Mouse (Mus musculus) liver, postnatal 0 days (tissue): ENCODE measurements around the gene Gm48552. TPM values are rescaled to one million over a fixed set of nuclear protein-coding genes. Genes with fewer than 3 reads are reported as not detected.
A peak's percentile ranks its signal among the peaks of the same experiment; 100 is the strongest.

Source experiments
- ATAC-seq: fragments of 200-750 bp; cut with Nextera tagmentation; 2 replicates; pipeline ENCODE4 v1.8.0; 2017; ENCODE audit warnings: mild to moderate bottlenecking, moderate library complexity
- DNase-seq: peaks from one replicate; pipeline ENCODE4 v3.0.0-alpha.2; 2016
- H3K27ac ChIP-seq: fragments of 300-500 bp; sonication (generic); 2 replicates; pipeline ENCODE4 v1.5.1; 2014; ENCODE audit warnings: antibody characterized with exemption, moderate library complexity, mild to moderate bottlenecking, low read depth
- H3K27me3 ChIP-seq: fragments of 300-500 bp; sonication (generic); 2 replicates; pipeline ENCODE4 v1.6.1; 2014; ENCODE audit warnings: low read length, control low read depth, mixed read lengths; ENCODE audit not compliant: insufficient read depth
- H3K36me3 ChIP-seq: fragments of 300-500 bp; sonication (generic); replicated peaks from 2 replicates; pipeline ENCODE4 v1.6.1; 2014; ENCODE audit warnings: mild to moderate bottlenecking, control low read depth, low read length, moderate library complexity, mixed read lengths; ENCODE audit not compliant: insufficient read depth
- H3K4me1 ChIP-seq: fragments of 300-500 bp; sonication (generic); 2 replicates; pipeline ENCODE4 v1.6.1; 2014; ENCODE audit warnings: antibody characterized with exemption, mild to moderate bottlenecking, control low read depth; ENCODE audit not compliant: insufficient read depth
- H3K4me2 ChIP-seq: fragments of 300-500 bp; sonication (generic); 2 replicates; pipeline ENCODE4 v1.6.1; 2014; ENCODE audit warnings: low read depth, mild to moderate bottlenecking, low read length, moderate library complexity, mixed read lengths
- H3K4me3 ChIP-seq: fragments of 300-500 bp; sonication (generic); 2 replicates; pipeline ENCODE4 v1.5.1; 2014; ENCODE audit warnings: low read depth, low read length
- H3K9ac ChIP-seq: fragments of 300-500 bp; sonication (generic); replicated peaks from 2 replicates; pipeline ENCODE4 v1.6.1; 2014; ENCODE audit warnings: mild to moderate bottlenecking, moderate library complexity
- H3K9me3 ChIP-seq: fragments of 300-500 bp; sonication (generic); 2 replicates; pipeline ENCODE4 v1.6.1; 2016; ENCODE audit warnings: mild to moderate bottlenecking, control low read depth, low read length, mixed read lengths
- CTCF ChIP-seq: sonication (generic); IDR thresholded peaks from 2 replicates; pipeline ENCODE4 v1.5.1; 2016; ENCODE audit warnings: antibody characterized with exemption, low read depth
- EP300 ChIP-seq: IDR thresholded peaks from 2 replicates; pipeline ENCODE4 v1.6.1; 2016; ENCODE audit warnings: antibody characterized with exemption, low read depth, mild to moderate bottlenecking
- WGBS: fragments of 180-500 bp; shearing (Covaris S2); extraction: QIAGEN DNeasy Blood & Tissue Kit; methylation state at CpG from one replicate; pipeline ENCODE4 v1.1.7; 2014; ENCODE audit not compliant: insufficient replicate concordance; 5-methylcytosine and 5-hydroxymethylcytosine counted together
- polyA plus RNA-seq: library from polyadenylated mRNA; unstranded; fragments of >200 nt; fragmentation: Nextera tagmentation; extraction: Ambion mirVana; gene quantifications from 2 replicates; pipeline ENCODE4 v1.2.1, GENCODE M21; 2015

The Gm48552 gene
- polyA plus RNA-seq, 1 experiment from 2014 or later: not detected

DNA sequence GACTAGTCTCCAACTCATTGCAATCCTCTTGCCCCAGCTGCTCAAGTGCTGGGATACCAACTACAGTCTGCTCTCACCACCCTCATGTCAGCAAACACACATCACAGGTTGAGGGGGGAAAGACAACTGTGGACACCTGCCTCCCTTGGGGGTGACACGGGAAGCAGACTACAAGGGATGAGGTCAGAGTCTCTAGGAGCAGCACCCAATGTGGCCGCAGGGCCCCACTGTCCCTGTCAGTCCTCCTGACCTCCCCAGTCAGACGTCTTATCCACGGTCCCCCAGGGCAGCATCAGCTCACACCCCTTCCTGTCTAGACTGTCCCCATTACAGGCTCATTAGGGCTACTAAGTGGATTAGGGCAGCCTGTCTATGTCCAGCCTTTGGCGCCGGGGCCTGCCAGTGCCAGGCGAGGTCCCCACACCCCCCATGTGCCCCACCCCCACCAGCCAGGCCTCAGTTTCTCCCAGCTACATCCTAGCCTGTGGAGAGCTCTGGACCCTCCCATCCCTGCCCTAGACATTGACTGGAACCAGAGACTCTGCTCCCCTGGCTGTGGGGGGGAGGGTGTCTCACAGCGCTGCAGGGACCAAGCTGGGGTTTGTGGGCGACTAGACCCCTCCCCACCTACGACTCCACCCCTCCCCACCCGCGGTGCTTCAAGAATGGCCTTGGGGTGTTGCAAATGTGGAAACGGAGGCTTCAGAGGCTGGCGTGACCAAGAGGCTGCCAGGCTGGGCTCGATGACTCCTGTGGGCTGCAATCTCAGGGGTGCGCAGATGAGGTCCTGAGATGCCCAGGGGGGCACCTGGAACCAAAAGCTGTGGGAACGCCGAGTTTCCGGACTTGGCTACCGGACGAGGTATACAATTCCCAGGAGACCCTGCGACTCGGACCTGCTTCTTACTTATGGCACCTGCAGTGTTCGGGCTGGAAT is 18.0 kb downstream of the Gm48552 start:
- H3K4me2 ChIP-seq: peak overlapping the region; percentile 65
- DNase-seq (no peak), ATAC-seq (no peak)
- WGBS: 34% methylated on average over 24 of the region's 24 CpGs
- H3K4me3 ChIP-seq: peak overlapping the region; percentile 34
- TF ChIP-seq EP300: no peak
- TF ChIP-seq CTCF: no peak
- peak overlapping the region; percentile 2; the same call in 1 of the 2 replicates for H3K27ac ChIP-seq
- no peak overlapping the region; the same call in 1 of the 2 replicates for H3K9ac ChIP-seq
- peaks cover 4% of the 10 kb centered on the region; the same call in 1 of the 2 replicates for H3K27me3 ChIP-seq
- H3K4me1 ChIP-seq: peaks cover 52% of the 10 kb centered on the region
- H3K36me3 ChIP-seq: peaks cover 13% of the 10 kb centered on the region; the same call in 1 of the 2 replicates
- H3K9me3 ChIP-seq: no peaks in the 10 kb centered on the region

DNA sequence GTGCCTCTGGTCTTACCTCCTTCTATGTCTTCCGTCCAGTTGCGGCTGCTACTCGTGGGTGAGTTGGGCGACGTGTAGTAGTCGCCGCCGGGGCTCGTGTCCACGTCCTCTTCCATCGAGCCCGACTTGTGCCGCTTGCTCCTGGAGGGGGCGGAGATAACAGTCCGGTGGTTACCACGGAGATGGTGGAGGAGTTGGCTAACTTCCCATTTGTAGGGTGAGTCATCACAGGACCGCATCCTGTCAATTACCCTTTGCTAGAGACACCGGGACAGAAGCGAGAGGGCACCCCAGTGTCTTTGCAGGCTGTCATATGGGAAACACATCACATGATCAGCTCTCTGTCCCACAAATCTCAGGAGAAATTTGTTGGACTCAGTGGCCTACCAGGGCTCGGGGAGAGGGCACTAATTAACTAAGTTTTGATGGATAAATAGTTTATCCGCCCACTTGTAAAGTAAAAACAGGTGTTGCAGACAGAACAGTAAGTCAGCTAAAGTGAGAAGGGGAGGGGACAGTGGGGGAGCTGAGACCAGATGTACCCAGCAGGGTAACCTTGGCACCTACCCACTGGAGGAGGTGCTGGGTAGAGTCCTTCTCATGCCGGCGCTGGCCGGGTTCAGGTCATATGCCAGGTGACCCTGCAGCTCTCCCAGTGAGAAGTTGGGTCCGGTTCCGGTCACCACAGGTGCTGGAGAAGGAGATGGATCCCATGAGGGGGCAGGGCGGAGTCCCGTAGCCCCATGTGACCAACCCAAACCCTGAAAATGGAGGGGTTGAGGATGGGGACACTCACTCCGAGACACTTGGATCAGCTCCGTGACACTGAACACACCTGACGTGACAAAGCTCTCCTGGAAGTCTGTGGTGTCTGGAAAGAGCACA is 19.0 kb downstream of the Gm48552 start:
- Histone ChIP-seq H3K4me3 (peak overlapping the region; percentile 34), H3K27me3 (peaks cover 4% of the 10 kb centered on the region; the same call in 1 of the 2 replicates), H3K9ac (no peak overlapping the region; the same call in none of the 2 replicates), H3K4me2 (peak overlapping the region; percentile 65), H3K9me3 (no peaks in the 10 kb centered on the region), H3K36me3 (peaks cover 13% of the 10 kb centered on the region; the same call in 1 of the 2 replicates), H3K4me1 (peaks cover 56% of the 10 kb centered on the region), H3K27ac (peak overlapping the region; percentile 64)
- no peak for TF ChIP-seq EP300
- TF ChIP-seq CTCF: peak; percentile 18; the same call in 1 of the 2 replicates
- ATAC-seq (peak; percentile 51), DNase-seq (peak; percentile 83)
- WGBS: 20% methylated on average over 31 of the region's 31 CpGs

DNA sequence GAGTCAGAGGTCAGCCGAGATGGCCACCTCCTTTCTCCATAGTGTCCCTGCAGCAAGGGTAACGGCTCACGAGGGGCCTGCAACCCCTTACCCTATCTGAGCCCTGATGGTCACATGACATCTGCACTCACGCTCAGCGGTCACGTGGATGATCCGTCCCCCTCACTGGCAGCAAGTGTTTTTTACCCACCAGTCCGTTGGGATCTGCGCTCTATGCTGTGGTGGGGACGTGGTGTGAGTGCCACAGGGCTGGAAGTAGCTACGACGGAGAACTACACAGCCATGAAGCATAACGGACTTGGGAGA is 19.6 kb downstream of the Gm48552 start:
- peak; percentile 0; the same call in 1 of the 2 replicates for ATAC-seq
- peaks cover 62% of the 10 kb centered on the region for H3K4me1 ChIP-seq
- no peak overlapping the region for H3K4me3 ChIP-seq

DNA sequence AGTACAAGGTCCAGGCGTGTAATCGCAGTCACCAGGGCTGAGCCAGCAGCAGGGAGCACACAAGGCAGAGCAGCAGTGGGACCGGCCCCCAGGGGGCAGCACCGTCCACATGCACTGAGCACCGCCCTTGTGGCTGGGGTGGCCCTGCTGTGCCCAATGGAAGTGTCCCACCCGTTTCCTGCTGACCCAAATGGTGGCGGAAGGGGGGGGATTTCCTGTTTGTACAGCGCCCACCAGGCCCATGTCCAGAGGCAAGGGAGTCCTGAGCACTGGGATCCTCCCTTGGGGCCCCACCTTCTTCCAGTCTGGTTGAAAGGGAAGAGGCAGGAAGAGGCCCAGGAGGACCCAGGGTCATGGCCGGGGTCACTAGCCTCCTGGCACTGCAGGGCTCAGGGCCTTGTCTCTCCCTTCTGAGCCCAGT is 20.1 kb downstream of the Gm48552 start:
- H3K4me2 ChIP-seq: peak overlapping the region; percentile 45; the same call in 1 of the 2 replicates
- H3K27me3 ChIP-seq: peaks cover 4% of the 10 kb centered on the region; the same call in 1 of the 2 replicates
- WGBS: 8% methylated on average over 9 of the region's 9 CpGs
- H3K9ac ChIP-seq: no peak overlapping the region
- peak overlapping the region; percentile 64 for H3K27ac ChIP-seq
- ATAC-seq (peak; percentile 76), DNase-seq (peak; percentile 92)
- H3K4me1 ChIP-seq: peaks cover 67% of the 10 kb centered on the region
- no peak overlapping the region for H3K4me3 ChIP-seq
- no peaks in the 10 kb centered on the region for H3K9me3 ChIP-seq
- TF ChIP-seq CTCF: peak; percentile 98
- peak; percentile 20; the same call in 1 of the 2 replicates for TF ChIP-seq EP300
- H3K36me3 ChIP-seq: peaks cover 13% of the 10 kb centered on the region; the same call in 1 of the 2 replicates

More for the DNA sequence above, 19.6 kb downstream of the Gm48552 start:
- no peak for TF ChIP-seq EP300
- no peak for TF ChIP-seq CTCF
- WGBS: 39% methylated on average over 13 of the region's 13 CpGs
- Histone ChIP-seq H3K27ac (peak overlapping the region; percentile 64), H3K9ac (no peak overlapping the region; the same call in 1 of the 2 replicates), H3K9me3 (no peaks in the 10 kb centered on the region), H3K27me3 (peaks cover 4% of the 10 kb centered on the region; the same call in 1 of the 2 replicates), H3K4me2 (peak overlapping the region; percentile 45), H3K36me3 (peaks cover 13% of the 10 kb centered on the region; the same call in 1 of the 2 replicates)
- DNase-seq: no peak

DNA sequence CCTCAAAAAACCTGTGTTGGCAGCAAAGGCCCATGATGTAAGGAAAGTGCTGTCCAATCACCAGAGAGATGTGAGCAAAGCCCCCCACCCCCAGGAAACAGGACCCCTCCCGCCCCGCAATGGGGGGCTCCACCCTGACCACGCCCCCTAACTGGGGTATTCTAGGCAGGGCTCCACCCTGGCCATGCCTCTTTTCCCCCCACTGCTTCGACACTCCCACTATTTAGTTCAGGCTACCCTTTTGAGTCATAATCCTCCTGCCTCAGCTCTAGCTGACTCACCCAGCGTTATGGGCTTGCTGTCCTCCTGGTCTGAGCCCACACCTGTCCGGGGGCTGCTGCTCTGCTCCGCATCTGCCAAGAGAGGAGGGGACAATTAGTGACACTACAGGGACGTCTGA is 20.5 kb downstream of the Gm48552 start:
- H3K4me1 ChIP-seq: peaks cover 68% of the 10 kb centered on the region
- 18% methylated on average over 8 of the region's 8 CpGs for WGBS
- H3K27me3 ChIP-seq: peaks cover 4% of the 10 kb centered on the region; the same call in 1 of the 2 replicates
- DNase-seq (no peak), ATAC-seq (no peak)
- no peak for TF ChIP-seq CTCF
- no peak for TF ChIP-seq EP300
- no peak overlapping the region for H3K4me2 ChIP-seq
- H3K27ac ChIP-seq: peak overlapping the region; percentile 64
- 0 out of 2 replicates have a peak overlapping the region, but pooled peaks have one; percentile 1 for H3K9ac ChIP-seq
- no peak overlapping the region for H3K4me3 ChIP-seq
- no peaks in the 10 kb centered on the region for H3K9me3 ChIP-seq
- H3K36me3 ChIP-seq: peaks cover 10% of the 10 kb centered on the region; the same call in 1 of the 2 replicates
